Mouse (Mus musculus): ENCODE data around the gene Slc2a5. TPM values are rescaled to one million over a fixed set of nuclear protein-coding genes. Genes with fewer than 3 reads are reported as not detected.

Slc2a5 gene
- polyA plus RNA-seq, 1 experiment from 2014 or later: 0.16 TPM

GRCm38 (mm10) chr4:150110373-150110772 is 8.7 kb upstream of the Slc2a5 start:
- H3K9ac ChIP-seq (replicated peaks): no peak overlapping the region
- ATAC-seq: no peak
- 76% methylated on average over 9 of the region's 9 CpGs for WGBS (ENCODE audit: insufficient replicate concordance)
- H3K9me3 ChIP-seq (ENCODE audit: low read length): no peaks in the 10 kb centered on the region
- H3K4me2 ChIP-seq (ENCODE audit: low read depth, low read length): no peak overlapping the region
- peaks cover 6% of the 10 kb centered on the region for H3K4me1 ChIP-seq (ENCODE audit: insufficient read depth)
- no peaks in the 10 kb centered on the region for H3K27me3 ChIP-seq (ENCODE audit: insufficient read depth, low read length)
- no peak for TF ChIP-seq EP300 (IDR thresholded peaks at IDR 0.05; ENCODE audit: low read depth)
- TF ChIP-seq CTCF (IDR thresholded peaks at IDR 0.05; ENCODE audit: low read depth): no peak
- H3K27ac ChIP-seq (ENCODE audit: low read depth): no peak overlapping the region
- no peaks in the 10 kb centered on the region for H3K36me3 ChIP-seq (replicated peaks; ENCODE audit: insufficient read depth, low read length)
- DNase-seq: no peak
- no peak overlapping the region for H3K4me3 ChIP-seq (ENCODE audit: low read depth, low read length)

GRCm38 (mm10) chr4:150112867-150113266 is 6.2 kb upstream of the Slc2a5 start:
- peak; percentile 56 for ATAC-seq

GRCm38 (mm10) chr4:150114505-150115061 is 4.5 kb upstream of the Slc2a5 start:
- ATAC-seq: no peak
- WGBS (ENCODE audit: insufficient replicate concordance): 86% methylated on average over 26 of the region's 26 CpGs
- H3K4me2 ChIP-seq (ENCODE audit: low read depth, low read length): no peak overlapping the region

More at GRCm38 (mm10) chr4:150112867-150113266, 6.2 kb upstream of the Slc2a5 start:
- H3K4me1 ChIP-seq (ENCODE audit: insufficient read depth): no peaks in the 10 kb centered on the region
- no peaks in the 10 kb centered on the region for H3K36me3 ChIP-seq (replicated peaks; ENCODE audit: insufficient read depth, low read length)
- no peak overlapping the region for H3K27ac ChIP-seq (ENCODE audit: low read depth)
- no peaks in the 10 kb centered on the region for H3K9me3 ChIP-seq (ENCODE audit: low read length)
- no peaks in the 10 kb centered on the region for H3K27me3 ChIP-seq (ENCODE audit: insufficient read depth, low read length)
- DNase-seq: peak; percentile 76
- H3K4me3 ChIP-seq (ENCODE audit: low read depth, low read length): no peak overlapping the region
- WGBS (ENCODE audit: insufficient replicate concordance): 5% methylated on average over 11 of the region's 15 CpGs
- TF ChIP-seq CTCF (IDR thresholded peaks at IDR 0.05; ENCODE audit: low read depth): peak; percentile 82
- no peak for TF ChIP-seq EP300 (IDR thresholded peaks at IDR 0.05; ENCODE audit: low read depth)
- no peak overlapping the region for H3K4me2 ChIP-seq (ENCODE audit: low read depth, low read length)
- H3K9ac ChIP-seq (replicated peaks): no peak overlapping the region

GRCm38 (mm10) chr4:150117311-150117710 is 1.8 kb upstream of the Slc2a5 start:
- no peak overlapping the region for H3K27ac ChIP-seq (ENCODE audit: low read depth)
- ATAC-seq: peak; percentile 26; the same call in 1 of the 2 replicates
- H3K4me2 ChIP-seq (ENCODE audit: low read depth, low read length): no peak overlapping the region
- 0 out of 2 replicates have a peak, but pooled peaks cover 5% of the 10 kb centered on the region for H3K4me1 ChIP-seq (ENCODE audit: insufficient read depth)
- DNase-seq: peak; percentile 27
- no peak overlapping the region for H3K4me3 ChIP-seq (ENCODE audit: low read depth, low read length)
- H3K27me3 ChIP-seq (ENCODE audit: insufficient read depth, low read length): no peaks in the 10 kb centered on the region
- H3K9me3 ChIP-seq (ENCODE audit: low read length): no peaks in the 10 kb centered on the region
- TF ChIP-seq CTCF (IDR thresholded peaks at IDR 0.05; ENCODE audit: low read depth): peak; percentile 36; the same call in 1 of the 2 replicates
- no peak for TF ChIP-seq EP300 (IDR thresholded peaks at IDR 0.05; ENCODE audit: low read depth)
- no peak overlapping the region for H3K9ac ChIP-seq (replicated peaks)
- WGBS (ENCODE audit: insufficient replicate concordance): 12% methylated on average over 5 of the region's 5 CpGs
- no peaks in the 10 kb centered on the region for H3K36me3 ChIP-seq (replicated peaks; ENCODE audit: insufficient read depth, low read length)

More at GRCm38 (mm10) chr4:150114505-150115061, 4.5 kb upstream of the Slc2a5 start:
- Histone ChIP-seq H3K9ac (replicated peaks) (no peak overlapping the region), H3K27me3 (ENCODE audit: insufficient read depth, low read length) (no peaks in the 10 kb centered on the region), H3K27ac (ENCODE audit: low read depth) (no peak overlapping the region), H3K4me3 (ENCODE audit: low read depth, low read length) (no peak overlapping the region), H3K4me1 (ENCODE audit: insufficient read depth) (0 out of 2 replicates have a peak, but pooled peaks cover 1% of the 10 kb centered on the region), H3K36me3 (replicated peaks; ENCODE audit: insufficient read depth, low read length) (no peaks in the 10 kb centered on the region), H3K9me3 (ENCODE audit: low read length) (no peaks in the 10 kb centered on the region)
- TF ChIP-seq CTCF (IDR thresholded peaks at IDR 0.05; ENCODE audit: low read depth) (no peak), EP300 (IDR thresholded peaks at IDR 0.05; ENCODE audit: low read depth) (no peak)
- DNase-seq: no peak

- no peaks in the 10 kb centered on the region for H3K9me3 ChIP-seq (ENCODE audit: low read length)
- H3K4me1 ChIP-seq (ENCODE audit: insufficient read depth): 0 out of 2 replicates have a peak, but pooled peaks cover 5% of the 10 kb centered on the region
- H3K27ac ChIP-seq (ENCODE audit: low read depth): no peak overlapping the region
- no peak overlapping the region for H3K4me2 ChIP-seq (ENCODE audit: low read depth, low read length)
- TF ChIP-seq CTCF (IDR thresholded peaks at IDR 0.05; ENCODE audit: low read depth): no peak
- no peak for TF ChIP-seq EP300 (IDR thresholded peaks at IDR 0.05; ENCODE audit: low read depth)
- 57% methylated on average over 6 of the region's 6 CpGs for WGBS (ENCODE audit: insufficient replicate concordance)
- H3K36me3 ChIP-seq (replicated peaks; ENCODE audit: insufficient read depth, low read length): no peaks in the 10 kb centered on the region
- ATAC-seq (no peak), DNase-seq (no peak)
- no peaks in the 10 kb centered on the region for H3K27me3 ChIP-seq (ENCODE audit: insufficient read depth, low read length)
- no peak overlapping the region for H3K4me3 ChIP-seq (ENCODE audit: low read depth, low read length)
- H3K9ac ChIP-seq (replicated peaks): no peak overlapping the region
Observed at GRCm38 (mm10) chr4:150118163-150118562, 920 bp upstream of the Slc2a5 start.

- H3K27ac ChIP-seq (ENCODE audit: low read depth): no peak overlapping the region
- no peaks in the 10 kb centered on the region for H3K27me3 ChIP-seq (ENCODE audit: insufficient read depth, low read length)
- TF ChIP-seq EP300 (IDR thresholded peaks at IDR 0.05; ENCODE audit: low read depth) (no peak), CTCF (IDR thresholded peaks at IDR 0.05; ENCODE audit: low read depth) (no peak)
- no peak overlapping the region for H3K9ac ChIP-seq (replicated peaks)
- 0 out of 2 replicates have a peak, but pooled peaks cover 5% of the 10 kb centered on the region for H3K4me1 ChIP-seq (ENCODE audit: insufficient read depth)
- no peak overlapping the region for H3K4me3 ChIP-seq (ENCODE audit: low read depth, low read length)
- WGBS (ENCODE audit: insufficient replicate concordance): 63% methylated on average over 14 of the region's 14 CpGs
- H3K36me3 ChIP-seq (replicated peaks; ENCODE audit: insufficient read depth, low read length): no peaks in the 10 kb centered on the region
- no peak overlapping the region for H3K4me2 ChIP-seq (ENCODE audit: low read depth, low read length)
- no peaks in the 10 kb centered on the region for H3K9me3 ChIP-seq (ENCODE audit: low read length)
- ATAC-seq (no peak), DNase-seq (no peak)
Observed at GRCm38 (mm10) chr4:150119640-150120039, 557 bp downstream of the Slc2a5 start.

Data from liver, postnatal 0 days (tissue).